Mouse (Mus musculus): Measurements from ENCODE around the gene Frat1. TPM values are rescaled to one million over a fixed set of nuclear protein-coding genes. Genes with fewer than 3 reads are reported as not detected.
"Not testable (repeated sequence)": the region's sequence is repeated elsewhere in the genome, so short reads cannot be mapped to it uniquely, and the experiment has no call there.

Gene Frat1
- polyA plus RNA-seq, 1 experiment from 2014 or later = 30.9 TPM

DNA sequence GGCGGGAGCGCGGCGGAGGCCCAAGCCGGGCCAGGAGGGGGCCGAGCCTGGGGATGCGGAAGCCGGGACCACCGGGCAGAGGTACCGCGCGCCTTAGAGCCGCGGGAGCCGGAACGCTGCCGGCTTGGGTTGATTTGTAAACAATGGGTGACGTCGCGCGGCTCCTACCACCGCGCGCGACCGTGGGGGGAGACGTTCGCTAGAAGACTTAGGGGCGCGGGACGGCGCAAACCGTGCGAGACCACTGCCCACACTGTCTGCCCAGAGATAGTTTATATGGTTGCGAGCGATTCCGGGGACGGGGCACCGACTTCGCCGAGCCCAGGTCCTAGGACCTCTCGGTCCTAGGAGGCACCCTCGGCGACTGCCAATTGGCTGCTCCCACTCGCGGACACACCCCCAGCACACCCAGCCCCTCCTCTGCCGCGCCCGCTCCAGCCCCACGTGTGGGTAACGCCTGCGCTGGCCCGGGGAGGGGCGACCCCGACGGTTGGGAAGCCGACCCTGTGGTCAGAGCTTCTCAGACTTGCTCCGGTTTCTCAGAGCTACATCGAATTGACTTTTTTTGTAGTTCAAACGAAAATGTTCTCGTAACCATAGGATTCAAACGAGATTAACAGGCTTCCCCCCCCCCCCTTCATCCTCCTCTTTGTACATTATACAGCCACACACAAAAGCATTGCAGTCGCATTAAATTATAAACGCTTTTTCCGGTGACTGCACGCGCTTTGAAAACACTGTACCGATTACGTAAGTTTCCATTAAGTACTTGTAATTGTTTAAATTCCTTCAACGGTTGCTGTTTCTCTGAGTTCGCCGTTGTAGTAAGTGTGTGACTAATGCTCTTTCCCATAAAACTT, 18.5 kb downstream of the Frat1 start, which contains the start of gene Frat2:
TSS of gene Frat2 (minus strand) at position 141 of the 860 bp plus-strand sequence.
- peak within 1 kb of the TSS; percentile 59 for H3K9ac ChIP-seq
- no peaks in the 10 kb centered on the region for H3K9me3 ChIP-seq
- under 1% methylated on average over 70 of the region's 72 CpGs for WGBS
- peak within 1 kb of the TSS; percentile 95 for H3K27ac ChIP-seq
- peak within 1 kb of the TSS; percentile 73 for H3K4me3 ChIP-seq
- no peaks in the 10 kb centered on the region for H3K27me3 ChIP-seq (replicated peaks)
- H3K4me2 ChIP-seq = peak within 1 kb of the TSS; percentile 74
- peak; percentile 96 for ATAC-seq (replicated peaks)
- H3K36me3 ChIP-seq (replicated peaks) = no peaks in the 10 kb centered on the region
- peaks cover 30% of the 10 kb centered on the region for H3K4me1 ChIP-seq

DNA sequence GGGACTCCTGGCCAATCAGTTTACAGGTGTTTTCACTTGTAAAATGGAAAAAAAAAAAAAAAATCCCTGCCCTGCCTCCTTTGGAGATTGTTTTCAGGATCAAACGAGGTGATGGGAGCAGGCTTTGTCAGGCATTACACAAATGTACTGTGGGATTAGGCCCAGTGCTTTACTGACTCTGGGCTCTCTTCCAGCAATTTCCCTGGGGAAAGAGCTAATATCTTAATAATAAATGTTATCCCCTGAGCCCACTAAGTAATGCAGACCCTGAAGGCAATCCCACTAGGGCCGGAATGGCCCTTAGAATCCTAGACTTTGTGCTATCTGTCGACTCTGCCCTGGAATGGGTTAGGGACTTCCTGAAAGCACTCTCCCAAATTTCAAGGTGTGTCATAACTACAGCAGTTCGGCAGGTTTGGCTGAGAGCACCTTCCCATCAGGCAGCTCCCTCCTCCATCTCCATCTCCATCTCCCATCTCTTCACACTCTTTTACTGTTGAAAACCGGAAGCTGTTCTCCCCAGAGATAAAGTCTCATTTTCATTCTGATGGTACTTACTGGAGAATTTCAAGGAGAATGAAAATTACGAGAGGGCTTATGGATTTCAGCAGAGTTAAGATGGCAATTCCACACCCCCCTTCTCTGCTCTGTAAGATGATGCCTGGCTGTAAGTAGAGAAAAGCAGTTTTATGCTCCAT, 20.4 kb downstream of the Frat1 start:
- Histone ChIP-seq H3K9ac (peak overlapping the region; percentile 17; the same call in 1 of the 2 replicates), H3K36me3 (replicated peaks) (no peaks in the 10 kb centered on the region), H3K4me3 (no peak overlapping the region), H3K9me3 (no peaks in the 10 kb centered on the region), H3K4me2 (peak overlapping the region; percentile 25; the same call in 1 of the 2 replicates), H3K4me1 (peaks cover 30% of the 10 kb centered on the region), H3K27ac (peak overlapping the region; percentile 74), H3K27me3 (replicated peaks) (no peaks in the 10 kb centered on the region)
- ATAC-seq (replicated peaks) = no peak
- WGBS = 12% methylated on average over 6 of the region's 6 CpGs

DNA sequence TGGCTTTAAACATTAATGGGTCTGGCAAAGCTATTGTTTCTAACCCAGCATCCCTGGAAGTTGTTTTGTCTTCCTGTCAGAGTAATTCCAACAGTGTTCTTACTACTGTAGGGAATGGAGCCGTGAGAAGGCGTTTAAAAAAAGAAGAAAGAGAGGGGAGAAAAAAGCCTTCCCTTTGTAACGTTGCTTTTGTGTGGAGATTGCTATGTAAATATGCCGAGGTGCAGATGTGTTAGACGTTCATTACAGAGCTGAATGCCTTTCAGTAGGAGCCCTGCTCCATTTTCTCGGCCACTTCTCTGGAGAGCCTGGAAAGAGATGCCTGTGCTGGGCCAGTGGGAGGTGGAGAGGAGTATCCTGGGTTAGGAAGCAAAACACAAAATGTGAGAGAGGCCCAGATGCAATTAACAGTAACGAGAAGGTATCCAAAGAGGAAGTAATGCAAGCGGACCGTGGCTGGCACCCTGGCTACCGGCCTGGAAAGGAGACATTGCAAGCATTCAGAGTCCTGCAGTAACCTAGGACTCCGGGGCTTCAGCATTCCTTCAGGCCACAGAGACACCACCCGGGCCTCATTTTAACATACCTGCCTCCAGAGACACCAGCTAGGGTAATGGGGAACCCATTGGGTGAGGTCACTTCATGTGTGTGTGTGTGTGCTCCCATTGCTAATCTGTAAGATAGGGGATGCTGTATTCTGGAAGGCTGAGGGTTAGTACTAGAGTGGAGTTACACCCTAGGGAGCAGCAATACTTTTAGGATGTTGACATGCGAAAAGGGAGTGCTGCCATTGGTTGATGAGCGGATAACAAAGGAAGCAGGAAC, 21.2 kb downstream of the Frat1 start:
- no peak for ATAC-seq (replicated peaks)
- H3K4me1 ChIP-seq = peaks cover 27% of the 10 kb centered on the region
- WGBS = 15% methylated on average over 14 of the region's 14 CpGs
- no peaks in the 10 kb centered on the region for H3K9me3 ChIP-seq
- peak overlapping the region; percentile 25; the same call in 1 of the 2 replicates for H3K4me2 ChIP-seq
- H3K4me3 ChIP-seq = no peak overlapping the region
- H3K36me3 ChIP-seq (replicated peaks) = no peaks in the 10 kb centered on the region
- no peaks in the 10 kb centered on the region for H3K27me3 ChIP-seq (replicated peaks)
- H3K9ac ChIP-seq = peak overlapping the region; percentile 17; the same call in 1 of the 2 replicates
- H3K27ac ChIP-seq = peak overlapping the region; percentile 74

DNA sequence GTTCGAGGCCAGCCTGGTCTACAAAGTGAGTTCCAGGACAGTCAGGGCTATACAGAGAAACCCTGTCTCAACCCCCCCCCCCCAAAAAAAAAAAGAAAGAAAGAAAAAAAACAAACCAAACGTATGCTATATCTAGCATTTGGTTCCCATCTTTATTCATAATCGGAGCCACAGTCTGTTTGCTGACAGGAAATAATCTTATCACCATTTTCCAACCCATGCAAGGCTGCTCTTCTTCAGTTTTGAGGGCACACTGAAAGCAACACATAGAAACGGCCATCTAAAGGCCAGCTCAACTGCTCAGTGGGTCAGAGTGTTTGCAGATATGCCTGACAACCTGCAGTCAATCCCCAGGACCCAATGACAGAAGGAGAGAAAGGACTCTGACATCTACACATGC, 22.7 kb downstream of the Frat1 start:
- no peak for ATAC-seq (replicated peaks)
- WGBS = 96% methylated on average over 4 of the region's 4 CpGs
- H3K4me3 ChIP-seq = no peak overlapping the region
- H3K9me3 ChIP-seq = no peaks in the 10 kb centered on the region
- H3K27me3 ChIP-seq (replicated peaks) = no peaks in the 10 kb centered on the region
- H3K4me2 ChIP-seq = no peak overlapping the region
- peaks cover 18% of the 10 kb centered on the region for H3K4me1 ChIP-seq
- no peaks in the 10 kb centered on the region for H3K36me3 ChIP-seq (replicated peaks)
- H3K27ac ChIP-seq = no peak overlapping the region
- no peak overlapping the region for H3K9ac ChIP-seq

DNA sequence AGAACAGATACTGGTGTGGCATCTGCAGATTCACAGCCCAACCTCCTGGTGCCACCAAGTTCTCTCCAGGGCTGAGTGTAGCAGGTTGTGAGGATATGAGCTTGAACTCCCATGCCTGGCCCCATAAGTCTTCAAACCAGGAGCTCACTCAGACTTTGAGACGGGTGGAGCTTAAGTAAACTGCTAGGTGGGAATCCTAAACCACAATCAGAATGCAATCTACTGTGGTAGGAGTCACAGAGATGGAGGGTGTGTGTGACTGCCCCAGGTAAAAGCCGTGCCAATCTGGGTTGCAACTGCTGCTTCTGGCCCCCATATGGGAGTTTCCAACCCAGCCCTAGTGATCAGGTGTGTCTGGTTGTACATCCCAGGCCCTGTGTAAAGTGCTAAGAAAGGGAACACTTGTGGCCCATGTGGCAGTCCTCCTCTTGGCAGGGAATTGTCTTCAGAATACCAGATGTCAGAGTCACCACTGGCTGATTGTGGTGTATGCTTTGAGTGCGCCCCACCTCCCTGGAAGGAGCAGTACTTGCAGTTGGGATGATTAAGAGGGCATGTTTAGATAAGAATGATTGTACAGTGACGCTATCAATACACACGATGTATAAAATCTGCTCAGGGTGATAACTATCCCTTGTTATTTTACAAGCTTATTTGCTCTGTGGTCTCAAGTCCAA, 27.5 kb downstream of the Frat1 start:
- Histone ChIP-seq H3K36me3 (replicated peaks) (peaks cover 9% of the 10 kb centered on the region; the same call in 1 of the 2 replicates), H3K9me3 (no peaks in the 10 kb centered on the region), H3K4me2 (no peak overlapping the region), H3K27ac (no peak overlapping the region), H3K4me1 (no peaks in the 10 kb centered on the region), H3K4me3 (no peak overlapping the region), H3K27me3 (replicated peaks) (no peaks in the 10 kb centered on the region), H3K9ac (no peak overlapping the region)
- WGBS = 93% methylated on average over 5 of the region's 5 CpGs
- no peak for ATAC-seq (replicated peaks)

DNA sequence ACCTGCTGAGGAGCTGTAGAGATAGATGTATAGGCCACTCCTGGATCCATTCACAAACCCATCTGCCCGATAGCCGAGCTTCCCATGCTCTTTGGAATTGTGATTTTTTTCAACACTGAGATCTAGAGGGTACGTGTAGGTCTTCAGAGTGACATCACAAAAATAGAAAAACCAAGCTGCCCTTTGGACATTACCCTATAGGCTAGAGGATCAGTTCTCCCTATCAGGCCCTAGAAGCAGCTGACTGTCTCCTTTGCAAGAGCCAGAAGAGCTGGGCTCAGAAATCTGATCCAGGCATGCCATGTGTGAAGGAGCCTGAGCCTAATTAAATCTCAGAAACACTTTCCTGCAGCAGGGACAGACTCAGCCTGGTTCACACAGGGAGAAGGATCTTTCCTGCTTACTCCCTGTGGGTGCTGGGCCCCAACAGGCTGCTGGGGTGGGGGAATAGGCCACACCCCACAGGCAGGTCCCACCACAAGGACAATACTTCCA, 28.1 kb downstream of the Frat1 start:
- Histone ChIP-seq H3K4me2 (no peak overlapping the region), H3K4me1 (no peaks in the 10 kb centered on the region), H3K4me3 (no peak overlapping the region), H3K27me3 (replicated peaks) (no peaks in the 10 kb centered on the region), H3K9ac (no peak overlapping the region), H3K36me3 (replicated peaks) (peaks cover 10% of the 10 kb centered on the region; the same call in 1 of the 2 replicates), H3K9me3 (no peaks in the 10 kb centered on the region), H3K27ac (no peak overlapping the region)
- WGBS = 90% methylated on average over 3 of the region's 3 CpGs
- no peak for ATAC-seq (replicated peaks)

DNA sequence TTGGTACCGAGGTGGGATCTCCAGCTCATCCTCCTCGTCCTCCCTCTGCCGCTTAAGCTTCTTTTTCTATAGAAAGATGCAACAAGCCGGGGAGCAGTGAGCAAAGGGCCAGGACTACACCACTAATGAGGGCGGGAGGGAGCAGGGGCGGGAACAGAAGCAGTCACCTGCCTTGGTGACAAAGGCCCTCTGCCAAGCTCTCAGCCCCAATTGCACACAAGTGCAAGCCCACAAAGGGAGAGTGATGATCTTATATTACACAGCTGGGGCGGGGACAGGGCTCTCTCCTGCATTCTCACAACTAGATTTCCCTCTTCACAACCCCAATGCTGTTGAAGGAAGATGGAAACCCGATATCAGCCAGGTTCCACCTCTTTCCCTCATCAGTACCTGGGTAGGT, 36.9 kb downstream of the Frat1 start:
- no peaks in the 10 kb centered on the region for H3K27me3 ChIP-seq (replicated peaks)
- no peak overlapping the region for H3K9ac ChIP-seq
- H3K36me3 ChIP-seq (replicated peaks) = peaks cover 32% of the 10 kb centered on the region
- 89% methylated on average over 8 of the region's 8 CpGs for WGBS
- H3K27ac ChIP-seq = no peak overlapping the region
- no peak overlapping the region for H3K4me3 ChIP-seq
- no peak overlapping the region for H3K4me2 ChIP-seq
- no peaks in the 10 kb centered on the region for H3K4me1 ChIP-seq
- ATAC-seq (replicated peaks) = no peak
- no peaks in the 10 kb centered on the region for H3K9me3 ChIP-seq

DNA sequence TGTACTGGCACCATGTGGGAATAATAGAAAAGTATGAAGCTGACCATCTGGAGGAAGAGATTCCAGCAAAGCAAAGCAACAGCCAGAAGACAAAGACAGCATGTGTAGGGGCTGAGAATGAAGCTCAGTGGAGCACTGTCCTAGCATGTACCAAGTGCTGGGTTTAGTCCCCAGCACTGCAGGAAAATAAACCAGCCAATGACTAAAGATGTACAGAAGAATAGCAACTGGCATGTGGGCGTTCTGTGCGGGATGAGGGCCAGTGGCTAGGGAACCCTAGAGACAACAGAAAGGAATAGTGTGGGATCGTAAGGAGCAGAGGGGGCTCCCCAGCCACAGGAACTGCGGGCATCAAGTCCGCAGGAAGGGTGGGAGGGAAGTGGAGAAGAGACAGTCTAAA, 39.5 kb downstream of the Frat1 start:
- no peak overlapping the region for H3K4me2 ChIP-seq
- H3K4me1 ChIP-seq = no peaks in the 10 kb centered on the region
- H3K9ac ChIP-seq = no peak overlapping the region
- ATAC-seq (replicated peaks) = no peak
- H3K27me3 ChIP-seq (replicated peaks) = no peaks in the 10 kb centered on the region
- peaks cover 42% of the 10 kb centered on the region for H3K36me3 ChIP-seq (replicated peaks)
- no peak overlapping the region for H3K4me3 ChIP-seq
- H3K9me3 ChIP-seq = no peaks in the 10 kb centered on the region
- WGBS = 96% methylated on average over 5 of the region's 5 CpGs
- no peak overlapping the region for H3K27ac ChIP-seq

DNA sequence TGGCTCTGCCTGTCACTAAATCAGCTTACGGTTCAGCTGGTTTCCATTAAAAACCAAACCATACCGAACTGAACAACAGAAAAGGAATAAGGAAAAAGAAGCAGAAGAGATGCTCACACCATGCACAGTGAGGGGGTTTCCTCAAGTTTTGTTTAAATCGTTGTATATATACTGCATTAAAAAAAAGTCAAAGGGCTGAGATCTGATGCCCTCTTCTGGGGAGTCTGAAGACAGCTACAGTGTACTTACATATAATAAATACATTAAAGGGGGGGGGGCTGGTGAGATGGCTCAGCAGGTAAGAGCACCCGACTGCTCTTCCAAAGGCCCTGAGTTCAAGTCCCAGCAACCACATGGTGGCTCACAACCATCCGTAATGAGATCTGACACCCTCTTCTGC, 40.2 kb downstream of the Frat1 start:
- H3K9me3 ChIP-seq; ATAC-seq (replicated peaks); H3K27ac ChIP-seq; H3K9ac ChIP-seq; H3K27me3 ChIP-seq (replicated peaks); H3K4me3 ChIP-seq; H3K4me2 ChIP-seq; H3K4me1 ChIP-seq: not testable (repeated sequence)
- WGBS = 82% methylated on average over 5 of the region's 5 CpGs
- peaks cover 49% of the 10 kb centered on the region for H3K36me3 ChIP-seq (replicated peaks)

DNA sequence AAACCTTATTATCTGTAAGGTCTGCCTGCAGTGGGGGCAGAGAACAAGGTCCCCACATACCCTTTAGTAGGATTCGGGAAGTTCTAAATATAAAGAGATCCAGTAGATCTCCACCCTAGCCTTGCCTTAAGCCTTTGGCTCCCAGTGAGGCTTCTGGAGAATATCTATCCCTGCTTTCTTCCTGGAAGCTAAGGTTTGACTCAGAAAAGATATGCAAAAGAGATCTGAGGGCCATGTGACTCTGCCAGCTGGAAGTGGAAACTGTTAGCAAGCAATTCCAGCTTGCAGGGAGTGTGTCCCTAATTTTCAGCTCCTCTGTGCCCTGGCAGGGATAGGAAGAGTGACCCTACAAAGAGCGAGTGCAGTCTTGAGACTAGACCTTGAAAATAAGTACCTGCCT, 42.5 kb downstream of the Frat1 start:
- no peak overlapping the region for H3K27ac ChIP-seq
- 93% methylated on average over 2 of the region's 2 CpGs for WGBS
- H3K9ac ChIP-seq = no peak overlapping the region
- H3K36me3 ChIP-seq (replicated peaks) = peaks cover 52% of the 10 kb centered on the region
- ATAC-seq (replicated peaks) = no peak
- no peak overlapping the region for H3K4me3 ChIP-seq
- no peak overlapping the region for H3K4me2 ChIP-seq
- H3K9me3 ChIP-seq = no peaks in the 10 kb centered on the region
- H3K4me1 ChIP-seq = no peaks in the 10 kb centered on the region
- no peaks in the 10 kb centered on the region for H3K27me3 ChIP-seq (replicated peaks)

DNA sequence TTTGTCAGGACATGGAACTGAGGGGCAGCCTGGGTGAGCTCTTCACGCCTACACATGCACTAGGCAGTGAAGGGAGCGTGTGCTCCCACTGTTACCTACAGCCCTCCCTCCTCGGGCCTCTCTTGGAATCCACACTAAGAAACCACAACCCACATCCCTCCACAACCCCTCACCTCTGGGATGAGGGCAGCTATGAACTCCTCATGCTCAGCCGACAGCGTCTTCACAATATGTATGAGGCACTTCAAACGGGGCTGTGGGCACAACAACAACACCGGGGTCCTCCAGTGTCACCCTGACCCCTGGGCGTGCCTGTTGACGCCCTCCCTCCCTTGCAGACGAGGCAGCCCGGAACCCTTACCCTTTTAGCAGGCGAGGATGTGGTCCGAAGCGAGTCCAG, 44.6 kb downstream of the Frat1 start:
- no peak overlapping the region for H3K4me3 ChIP-seq
- H3K9me3 ChIP-seq = no peaks in the 10 kb centered on the region
- H3K4me1 ChIP-seq = no peaks in the 10 kb centered on the region
- H3K9ac ChIP-seq = no peak overlapping the region
- no peaks in the 10 kb centered on the region for H3K27me3 ChIP-seq (replicated peaks)
- WGBS = 92% methylated on average over 14 of the region's 14 CpGs
- no peak for ATAC-seq (replicated peaks)
- H3K4me2 ChIP-seq = no peak overlapping the region
- peaks cover 46% of the 10 kb centered on the region for H3K36me3 ChIP-seq (replicated peaks)
- H3K27ac ChIP-seq = no peak overlapping the region

Measured in midbrain, embryonic 15.5 days (tissue).